ENCODE assay signal across 32 mouse cellular contexts in the genomic region with DNA sequence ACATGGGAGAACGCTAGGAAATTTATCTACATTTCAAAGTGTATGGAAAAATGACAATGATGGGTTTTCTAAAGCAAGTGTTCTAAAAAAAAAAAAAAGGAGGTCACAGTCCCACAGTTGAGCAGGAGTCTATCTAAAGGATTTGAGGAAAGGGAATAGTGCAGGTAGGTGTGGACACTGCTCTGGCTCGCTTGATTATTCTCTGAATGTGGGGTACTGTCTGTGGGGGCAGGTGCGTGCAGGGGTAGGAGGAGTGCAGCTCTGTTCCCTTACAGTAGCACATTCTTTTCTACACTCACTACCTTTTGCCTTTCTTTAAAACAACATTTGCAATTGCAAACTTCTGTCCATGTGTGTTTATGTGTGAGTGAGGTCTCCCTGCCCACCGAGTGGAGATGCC.
"Had no signal": no experiment of that assay in that cellular context is flagged by ENCODE, and none has a peak within 500 bp of the region (broad histone marks: within the 10 kb centered on the region; RNA-seq: fewer than 3 reads in every experiment).

No protein-coding gene starts in this region.

- H3K36me3 ChIP-seq: limb, embryonic 10.5 days; limb, embryonic 12.5 days; limb, embryonic 13.5 days; limb, embryonic 15.5 days; liver, embryonic 12.5 days; liver, embryonic 13.5 days; liver, embryonic 15.5 days; lung, embryonic 15.5 days; midbrain, embryonic 10.5 days; midbrain, embryonic 12.5 days; midbrain, embryonic 13.5 days; neural tube, embryonic 12.5 days had no signal

- H3K4me1 ChIP-seq: limb, embryonic 10.5 days; limb, embryonic 12.5 days; limb, embryonic 13.5 days; limb, embryonic 15.5 days; liver, embryonic 12.5 days; liver, embryonic 13.5 days; liver, embryonic 15.5 days; lung, embryonic 15.5 days; megakaryocyte, embryonic 14.5 days; midbrain, embryonic 10.5 days; midbrain, embryonic 12.5 days; midbrain, embryonic 13.5 days; neural tube, embryonic 12.5 days had no signal

- H3K27ac ChIP-seq: left cerebral cortex, adult 2 months; limb, embryonic 10.5 days; limb, embryonic 12.5 days; limb, embryonic 13.5 days; limb, embryonic 15.5 days; liver, embryonic 12.5 days; liver, embryonic 13.5 days; liver, embryonic 14.5 days; liver, embryonic 15.5 days; lung, embryonic 15.5 days; macrophage; midbrain, embryonic 10.5 days; midbrain, embryonic 12.5 days; midbrain, embryonic 13.5 days; neural tube, embryonic 12.5 days had no signal

- H3K4me3 ChIP-seq: left cerebral cortex, adult 2 months; limb, embryonic 10.5 days; limb, embryonic 12.5 days; limb, embryonic 13.5 days; limb, embryonic 15.5 days; liver, embryonic 12.5 days; liver, embryonic 13.5 days; liver, embryonic 15.5 days; lung, embryonic 15.5 days; megakaryocyte, embryonic 14.5 days; midbrain, embryonic 10.5 days; midbrain, embryonic 12.5 days; midbrain, embryonic 13.5 days; myocyte; neural tube, embryonic 12.5 days had no signal

- H3K9ac ChIP-seq: limb, embryonic 12.5 days; limb, embryonic 13.5 days; limb, embryonic 15.5 days; liver, embryonic 12.5 days; liver, embryonic 13.5 days; liver, embryonic 14.5 days; liver, embryonic 15.5 days; liver, postnatal 0 days; lung, embryonic 14.5 days; lung, embryonic 15.5 days; midbrain, embryonic 12.5 days; midbrain, embryonic 13.5 days; neural tube, embryonic 12.5 days had no signal

- ATAC-seq: liver, embryonic 12.5 days; liver, postnatal 0 days; lung, postnatal 0 days; midbrain, embryonic 16.5 days had no signal

- H3K9me3 ChIP-seq: limb, embryonic 10.5 days; limb, embryonic 12.5 days; limb, embryonic 13.5 days; limb, embryonic 15.5 days; liver, embryonic 12.5 days; liver, embryonic 13.5 days; liver, embryonic 15.5 days; lung, embryonic 15.5 days; midbrain, embryonic 10.5 days; midbrain, embryonic 12.5 days; midbrain, embryonic 13.5 days; neural tube, embryonic 12.5 days had no signal

- H3K4me2 ChIP-seq: limb, embryonic 12.5 days; limb, embryonic 13.5 days; limb, embryonic 15.5 days; liver, embryonic 11.5 days; liver, embryonic 12.5 days; liver, embryonic 13.5 days; liver, embryonic 15.5 days; lung, embryonic 14.5 days; lung, embryonic 15.5 days; midbrain, embryonic 11.5 days; midbrain, embryonic 12.5 days; midbrain, embryonic 13.5 days; neural tube, embryonic 12.5 days had no signal

- DNase-seq: left cerebral cortex, postnatal 4 days; liver; liver, embryonic 13.5 days; liver, postnatal 0 days; lung, adult 18-20 months; lung, adult 2 months; lung, embryonic 14.5 days; lung, postnatal 10 days; lung, postnatal 14 days; lung, postnatal 36 days; lung, postnatal 4 days; midbrain, embryonic 14.5 days had no signal

- H3K27me3 ChIP-seq: limb, embryonic 12.5 days; limb, embryonic 13.5 days; limb, embryonic 15.5 days; liver, embryonic 12.5 days; liver, embryonic 13.5 days; liver, embryonic 15.5 days; lung, embryonic 15.5 days; megakaryocyte, embryonic 14.5 days; midbrain, embryonic 12.5 days; midbrain, embryonic 13.5 days; neural tube, embryonic 12.5 days had no signal
